Mouse (Mus musculus) c-Kit-positive CD71-positive TER-119-positive erythroid progenitor cells, embryonic 14.5 days (primary cell): Measurements from ENCODE around the gene Chaf1a.
A peak's percentile ranks its signal among the peaks of the same experiment; 100 is the strongest.

Source experiments
- DNase-seq: peaks from one replicate; pipeline ENCODE4 v3.0.0-alpha.2; 2013; ENCODE audit warnings: low spot score

Gene Chaf1a

GRCm38 (mm10) chr17:56040030-56040856 is at the start of gene Chaf1a:
Gene Chaf1a, plus strand, starts transcription at chr17:56040439.
- peak; percentile 97 for DNase-seq

- DNase-seq, result no peak
Measured at GRCm38 (mm10) chr17:55996007-55996406, 44.2 kb upstream of the Chaf1a start.

GRCm38 (mm10) chr17:55999794-56000499 is 40.3 kb upstream of the Chaf1a start:
- no peak for DNase-seq

- no peak for DNase-seq
Measured at GRCm38 (mm10) chr17:56003000-56003399, 37.2 kb upstream of the Chaf1a start.

- DNase-seq, result peak; percentile 85
Measured at GRCm38 (mm10) chr17:56005415-56006061, 34.7 kb upstream of the Chaf1a start, which contains the start of the genes Stap2 and Mpnd. Gene Stap2, minus strand, starts transcription at chr17:56005584. Gene Mpnd, plus strand, starts transcription at chr17:56005711.

GRCm38 (mm10) chr17:56006956-56007355 is 33.3 kb upstream of the Chaf1a start:
- DNase-seq, result no peak

GRCm38 (mm10) chr17:56007444-56008355 is 32.5 kb upstream of the Chaf1a start:
- no peak for DNase-seq

- peak; percentile 92 for DNase-seq
Measured at GRCm38 (mm10) chr17:56008356-56009087, 31.7 kb upstream of the Chaf1a start.

- DNase-seq, result peak; percentile 86
Measured at GRCm38 (mm10) chr17:56009088-56009961, 30.9 kb upstream of the Chaf1a start.

GRCm38 (mm10) chr17:56009962-56010240 is 30.3 kb upstream of the Chaf1a start:
- no peak for DNase-seq

GRCm38 (mm10) chr17:56010255-56010654 is 30.0 kb upstream of the Chaf1a start:
- no peak for DNase-seq

GRCm38 (mm10) chr17:56010681-56011080 is 29.6 kb upstream of the Chaf1a start:
- peak; percentile 70 for DNase-seq

GRCm38 (mm10) chr17:56011441-56011840 is 28.8 kb upstream of the Chaf1a start:
- no peak for DNase-seq

GRCm38 (mm10) chr17:56015293-56015692 is 24.9 kb upstream of the Chaf1a start:
- no peak for DNase-seq

- no peak for DNase-seq
Measured at GRCm38 (mm10) chr17:56016382-56016781, 23.9 kb upstream of the Chaf1a start.

GRCm38 (mm10) chr17:56016793-56017785 is 23.1 kb upstream of the Chaf1a start:
- DNase-seq, result no peak

- no peak for DNase-seq
Measured at GRCm38 (mm10) chr17:56017848-56018247, 22.4 kb upstream of the Chaf1a start.

- DNase-seq, result no peak
Measured at GRCm38 (mm10) chr17:56018347-56019131, 21.7 kb upstream of the Chaf1a start.
